Mouse (Mus musculus): ENCODE results near the gene Rcc1l. TPM values are rescaled to one million over a fixed set of nuclear protein-coding genes. Genes with fewer than 3 reads are reported as not detected.

Rcc1l gene
- polyA plus RNA-seq, 1 experiment: 19.3 TPM

- WGBS: 20% methylated on average over 5 of the region's 5 CpGs
Measured at GRCm38 (mm10) chr5:134101883-134102282, 74.7 kb downstream of the Rcc1l start.

GRCm38 (mm10) chr5:134101322-134101721, 75.3 kb downstream of the Rcc1l start:
- no peak for TF ChIP-seq CTCF (conservative IDR thresholded peaks at IDR 0.05; ENCODE audit: insufficient read depth, insufficient read length, low read depth, low read length)
- TF ChIP-seq POLR2A (IDR thresholded peaks at IDR 0.05; ENCODE audit: low read depth, low read length): no peak
- no peaks in the 10 kb centered on the region for H3K36me3 ChIP-seq (ENCODE audit: control insufficient read depth, insufficient read depth, low read length)
- peaks cover 11% of the 10 kb centered on the region; the same call in 1 of the 2 replicates for H3K4me1 ChIP-seq (ENCODE audit: control insufficient read depth, insufficient read depth, low read length)
- H3K27ac ChIP-seq (ENCODE audit: insufficient read depth, low read depth, low read length): peak overlapping the region; percentile 78
- WGBS: 60% methylated on average over 5 of the region's 5 CpGs
- DNase-seq: peak; percentile 74
- no peaks in the 10 kb centered on the region for H3K27me3 ChIP-seq (replicated peaks; ENCODE audit: control insufficient read depth, insufficient read depth, low read length)
- H3K4me3 ChIP-seq (ENCODE audit: insufficient read depth, low read depth, low read length): peak overlapping the region; percentile 42

More at GRCm38 (mm10) chr5:134101883-134102282, 74.7 kb downstream of the Rcc1l start:
- DNase-seq: peak; percentile 94
- peak overlapping the region; percentile 78; the same call in 1 of the 2 replicates for H3K27ac ChIP-seq (ENCODE audit: insufficient read depth, low read depth, low read length)
- H3K4me3 ChIP-seq (ENCODE audit: insufficient read depth, low read depth, low read length): no peak overlapping the region
- peaks cover 11% of the 10 kb centered on the region; the same call in 1 of the 2 replicates for H3K4me1 ChIP-seq (ENCODE audit: control insufficient read depth, insufficient read depth, low read length)
- no peaks in the 10 kb centered on the region for H3K36me3 ChIP-seq (ENCODE audit: control insufficient read depth, insufficient read depth, low read length)
- H3K27me3 ChIP-seq (replicated peaks; ENCODE audit: control insufficient read depth, insufficient read depth, low read length): no peaks in the 10 kb centered on the region
- TF ChIP-seq POLR2A (IDR thresholded peaks at IDR 0.05; ENCODE audit: low read depth, low read length): no peak
- no peak for TF ChIP-seq CTCF (conservative IDR thresholded peaks at IDR 0.05; ENCODE audit: insufficient read depth, insufficient read length, low read depth, low read length)

DNA sequence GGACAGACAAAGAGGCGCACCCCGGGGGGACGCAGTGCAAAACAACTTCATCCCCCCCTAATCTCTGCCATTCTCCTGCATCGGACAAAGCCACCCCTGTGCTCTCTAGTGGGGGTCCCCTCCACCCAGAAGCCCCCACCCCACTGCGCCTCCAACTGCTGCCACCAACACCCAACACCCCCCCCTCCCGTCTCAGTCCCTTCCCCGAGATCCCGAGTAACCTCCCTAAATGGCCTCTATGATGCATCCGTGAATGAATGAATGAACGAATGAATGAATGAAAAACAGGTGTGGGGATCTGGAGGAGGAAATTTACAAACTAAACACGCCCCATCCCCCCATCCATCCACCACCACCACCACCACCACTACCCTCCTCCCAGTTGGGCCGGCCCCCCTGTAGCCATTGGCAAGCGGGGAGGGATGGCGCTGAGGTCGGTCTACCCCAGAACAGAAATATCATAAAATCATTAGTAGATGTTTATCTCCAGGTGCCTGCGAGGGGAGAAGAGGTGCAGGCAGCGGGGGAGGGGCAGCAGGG, 76.3 kb downstream of the Rcc1l start:
- peaks cover 11% of the 10 kb centered on the region; the same call in 1 of the 2 replicates for H3K4me1 ChIP-seq (ENCODE audit: control insufficient read depth, insufficient read depth, low read length)
- no peaks in the 10 kb centered on the region for H3K36me3 ChIP-seq (ENCODE audit: control insufficient read depth, insufficient read depth, low read length)
- H3K27me3 ChIP-seq (replicated peaks; ENCODE audit: control insufficient read depth, insufficient read depth, low read length): no peaks in the 10 kb centered on the region
- DNase-seq: peak; percentile 35
- H3K4me3 ChIP-seq (ENCODE audit: insufficient read depth, low read depth, low read length): peak overlapping the region; percentile 63
- H3K27ac ChIP-seq (ENCODE audit: insufficient read depth, low read depth, low read length): no peak overlapping the region
- 7% methylated on average over 17 of the region's 17 CpGs for WGBS
- no peak for TF ChIP-seq CTCF (conservative IDR thresholded peaks at IDR 0.05; ENCODE audit: insufficient read depth, insufficient read length, low read depth, low read length)
- no peak for TF ChIP-seq POLR2A (IDR thresholded peaks at IDR 0.05; ENCODE audit: low read depth, low read length)

GRCm38 (mm10) chr5:134099496-134100211, 76.9 kb downstream of the Rcc1l start, which contains the start of gene Castor2:
Castor2 (plus strand) TSS chr5:134099711.
- Histone ChIP-seq H3K27me3 (replicated peaks; ENCODE audit: control insufficient read depth, insufficient read depth, low read length) (no peaks in the 10 kb centered on the region), H3K4me1 (ENCODE audit: control insufficient read depth, insufficient read depth, low read length) (peaks cover 11% of the 10 kb centered on the region; the same call in 1 of the 2 replicates), H3K36me3 (ENCODE audit: control insufficient read depth, insufficient read depth, low read length) (no peaks in the 10 kb centered on the region), H3K27ac (ENCODE audit: insufficient read depth, low read depth, low read length) (peak within 1 kb of the TSS; percentile 89), H3K4me3 (ENCODE audit: insufficient read depth, low read depth, low read length) (peak within 1 kb of the TSS; percentile 63)
- peak; percentile 9 for TF ChIP-seq POLR2A (IDR thresholded peaks at IDR 0.05; ENCODE audit: low read depth, low read length)
- no peak for TF ChIP-seq CTCF (conservative IDR thresholded peaks at IDR 0.05; ENCODE audit: insufficient read depth, insufficient read length, low read depth, low read length)
- peak; percentile 98 for DNase-seq
- WGBS: under 1% methylated on average over 58 of the region's 58 CpGs

GRCm38 (mm10) chr5:134098976-134099375, 77.6 kb downstream of the Rcc1l start:
- Histone ChIP-seq H3K36me3 (ENCODE audit: control insufficient read depth, insufficient read depth, low read length) (no peaks in the 10 kb centered on the region), H3K27me3 (replicated peaks; ENCODE audit: control insufficient read depth, insufficient read depth, low read length) (no peaks in the 10 kb centered on the region), H3K4me3 (ENCODE audit: insufficient read depth, low read depth, low read length) (peak overlapping the region; percentile 63), H3K27ac (ENCODE audit: insufficient read depth, low read depth, low read length) (peak overlapping the region; percentile 87), H3K4me1 (ENCODE audit: control insufficient read depth, insufficient read depth, low read length) (peaks cover 11% of the 10 kb centered on the region; the same call in 1 of the 2 replicates)
- TF ChIP-seq CTCF (conservative IDR thresholded peaks at IDR 0.05; ENCODE audit: insufficient read depth, insufficient read length, low read depth, low read length): no peak
- peak; percentile 43 for DNase-seq
- under 1% methylated on average over 17 of the region's 17 CpGs for WGBS

- H3K4me3 ChIP-seq (ENCODE audit: insufficient read depth, low read depth, low read length): peak overlapping the region; percentile 63; the same call in 1 of the 2 replicates
- peak overlapping the region; percentile 89 for H3K27ac ChIP-seq (ENCODE audit: insufficient read depth, low read depth, low read length)
- H3K36me3 ChIP-seq (ENCODE audit: control insufficient read depth, insufficient read depth, low read length): no peaks in the 10 kb centered on the region
- peak; percentile 80 for DNase-seq
- WGBS: 42% methylated on average over 13 of the region's 13 CpGs
- peaks cover 11% of the 10 kb centered on the region; the same call in 1 of the 2 replicates for H3K4me1 ChIP-seq (ENCODE audit: control insufficient read depth, insufficient read depth, low read length)
- H3K27me3 ChIP-seq (replicated peaks; ENCODE audit: control insufficient read depth, insufficient read depth, low read length): no peaks in the 10 kb centered on the region
- TF ChIP-seq POLR2A (IDR thresholded peaks at IDR 0.05; ENCODE audit: low read depth, low read length) (no peak), CTCF (conservative IDR thresholded peaks at IDR 0.05; ENCODE audit: insufficient read depth, insufficient read length, low read depth, low read length) (no peak)
Measured at GRCm38 (mm10) chr5:134098341-134098902, 78.2 kb downstream of the Rcc1l start.

Other genes starting within 250 kb of the Rcc1l start
- 27.5 and 39.3 TPM in 2 replicates for gene Castor2, start 77.1 kb downstream of the Rcc1l start, polyA plus RNA-seq (2012; rRNA removed)
- 5.6 and 5.7 TPM in 2 replicates for gene Gtf2ird2, start 7.2 kb upstream of the Rcc1l start, polyA plus RNA-seq (2012; rRNA removed)
- 2.6 and 6.7 TPM in 2 replicates for gene Ncf1, start 52.9 kb upstream of the Rcc1l start, polyA plus RNA-seq (2012; rRNA removed)
- 86.4 and 103 TPM in 2 replicates for gene Gtf2i, start 138.0 kb upstream of the Rcc1l start, polyA plus RNA-seq (2012; rRNA removed)